Mouse (Mus musculus) lung, postnatal 14 days (tissue): ENCODE measurements around the gene Fam98b.

ENCODE experiments used
- DNase-seq: peaks from one replicate; pipeline ENCODE4 v3.0.0; 2021

Fam98b gene

DNA sequence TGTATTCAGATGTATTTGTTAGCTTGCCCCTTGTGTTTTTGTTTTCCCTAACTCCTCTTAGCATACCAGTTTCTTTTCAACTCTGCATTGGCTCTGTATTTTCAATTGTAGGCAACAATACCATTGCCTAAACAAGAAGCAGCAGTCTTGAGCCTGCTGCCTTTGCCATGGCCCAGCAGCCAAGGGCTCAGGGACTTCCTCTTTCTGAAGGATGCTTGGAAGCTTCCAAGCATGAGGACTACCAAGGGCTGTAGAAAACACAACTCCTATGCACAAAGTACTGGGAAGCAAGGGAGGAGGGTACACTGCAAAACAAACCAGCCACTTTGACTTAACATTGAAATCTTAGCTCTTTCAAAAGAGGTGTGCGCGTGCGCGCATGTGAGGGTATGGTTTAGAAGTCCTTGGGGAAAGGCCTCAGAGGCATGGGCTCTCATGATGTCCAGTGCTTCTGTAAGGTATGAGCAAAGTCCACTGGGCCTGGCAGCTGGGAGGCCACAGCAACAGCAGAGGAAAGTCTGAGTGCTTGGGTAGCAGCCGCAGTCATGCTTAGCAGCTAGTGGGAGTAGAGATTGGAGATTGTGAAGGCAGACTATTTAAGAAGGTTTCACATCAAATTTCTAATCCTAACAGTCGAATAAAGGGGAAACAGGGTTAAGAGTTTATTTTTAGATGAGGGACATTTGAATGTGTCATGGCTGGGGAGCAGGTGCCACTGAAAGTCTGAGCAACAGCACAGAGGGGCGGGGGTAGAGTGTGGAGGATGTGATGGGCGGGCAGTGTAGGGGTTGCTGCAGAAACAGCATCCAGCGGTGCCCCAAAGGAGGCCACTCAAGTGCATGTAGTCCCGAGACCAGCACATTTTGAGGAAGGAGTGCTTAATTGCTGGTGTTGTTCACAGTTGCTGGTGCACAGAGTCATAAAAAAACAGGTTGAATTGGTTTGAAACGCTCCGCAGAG lies 54.1 kb downstream of the Fam98b start:
- no peak for DNase-seq

GRCm38 (mm10) chr2:117304941-117305340 lies 55.4 kb downstream of the Fam98b start:
- DNase-seq, result no peak

DNA sequence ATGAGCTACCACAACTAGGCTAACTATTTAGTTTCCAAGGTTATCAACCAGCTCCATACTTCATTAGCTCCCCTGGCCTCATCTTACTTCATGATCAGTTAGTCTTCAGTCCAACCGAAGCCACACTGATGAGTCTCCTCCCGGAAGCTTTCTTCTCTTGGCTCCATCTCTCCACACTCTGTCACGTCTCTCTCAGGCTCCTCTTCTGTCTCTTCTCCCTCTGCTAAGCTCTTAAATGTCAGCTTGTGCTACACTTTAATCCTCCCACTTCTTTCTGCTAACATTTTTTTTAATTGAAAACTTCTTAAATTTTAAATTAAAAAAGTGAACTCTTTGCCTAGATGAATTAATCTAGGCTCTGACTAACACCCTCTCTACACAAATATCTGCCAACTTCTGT lies 58.4 kb downstream of the Fam98b start:
- DNase-seq, result no peak

GRCm38 (mm10) chr2:117309046-117309445 lies 59.5 kb downstream of the Fam98b start:
- no peak for DNase-seq

DNA sequence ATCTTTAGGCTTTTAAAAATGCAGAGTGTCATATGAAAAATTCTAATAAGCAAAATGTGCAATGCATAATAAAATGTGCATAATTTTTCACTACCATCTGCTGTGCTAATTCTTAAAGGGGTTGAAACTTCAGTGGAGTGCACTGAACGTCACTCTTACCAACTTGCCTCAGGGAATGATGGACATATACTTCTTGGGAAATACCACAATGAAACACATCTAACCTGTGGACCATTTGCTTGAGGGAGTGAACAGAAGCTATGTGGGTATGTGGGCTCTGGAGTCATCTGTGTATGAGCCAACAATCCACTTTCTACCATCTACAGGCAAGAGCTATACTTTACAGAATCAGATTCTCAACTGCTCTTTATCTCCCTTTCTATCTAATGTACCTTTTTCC lies 61.8 kb downstream of the Fam98b start:
- DNase-seq, result no peak

DNA sequence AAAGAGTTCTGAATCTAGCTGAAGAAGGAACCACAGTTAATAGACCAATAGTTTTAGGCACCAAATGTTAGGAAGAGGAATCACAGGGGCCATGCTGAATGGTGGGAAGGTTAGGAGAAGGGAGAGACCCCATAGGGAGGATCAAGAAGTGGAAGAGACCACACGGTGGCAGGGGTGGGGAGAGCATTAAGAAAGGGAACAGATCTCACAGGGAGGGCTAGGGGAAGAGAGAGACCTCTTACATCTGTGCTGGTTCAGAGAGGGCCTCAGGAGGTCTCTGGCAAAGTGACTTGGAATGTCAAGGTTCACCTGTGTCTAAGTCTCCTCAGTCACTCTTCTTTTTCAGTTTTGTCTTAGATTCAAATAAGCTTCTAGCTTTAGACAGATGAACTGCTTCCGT lies 62.5 kb downstream of the Fam98b start:
- DNase-seq, result no peak

DNA sequence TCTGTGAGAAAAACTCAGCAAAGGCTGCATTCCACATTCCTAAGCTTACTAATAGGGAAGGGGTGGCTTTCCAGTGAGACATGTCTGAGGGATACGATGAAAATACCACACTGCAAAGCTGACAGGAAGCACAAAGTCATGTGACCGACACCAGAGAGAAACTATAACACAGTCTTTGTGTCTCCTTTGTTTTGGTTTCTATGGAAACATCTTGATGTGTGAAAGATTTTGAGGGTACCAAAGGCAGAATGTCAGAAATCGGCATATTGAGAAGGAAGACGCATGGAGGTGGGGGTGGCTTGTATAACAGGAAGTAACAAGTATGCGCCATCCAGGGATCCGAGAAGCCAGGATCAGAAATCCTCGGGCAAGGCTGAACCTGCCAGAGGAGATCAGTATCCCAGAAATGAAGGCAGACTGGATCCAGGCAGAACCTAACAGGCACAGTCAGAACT lies 62.9 kb downstream of the Fam98b start:
- DNase-seq, result no peak

DNA sequence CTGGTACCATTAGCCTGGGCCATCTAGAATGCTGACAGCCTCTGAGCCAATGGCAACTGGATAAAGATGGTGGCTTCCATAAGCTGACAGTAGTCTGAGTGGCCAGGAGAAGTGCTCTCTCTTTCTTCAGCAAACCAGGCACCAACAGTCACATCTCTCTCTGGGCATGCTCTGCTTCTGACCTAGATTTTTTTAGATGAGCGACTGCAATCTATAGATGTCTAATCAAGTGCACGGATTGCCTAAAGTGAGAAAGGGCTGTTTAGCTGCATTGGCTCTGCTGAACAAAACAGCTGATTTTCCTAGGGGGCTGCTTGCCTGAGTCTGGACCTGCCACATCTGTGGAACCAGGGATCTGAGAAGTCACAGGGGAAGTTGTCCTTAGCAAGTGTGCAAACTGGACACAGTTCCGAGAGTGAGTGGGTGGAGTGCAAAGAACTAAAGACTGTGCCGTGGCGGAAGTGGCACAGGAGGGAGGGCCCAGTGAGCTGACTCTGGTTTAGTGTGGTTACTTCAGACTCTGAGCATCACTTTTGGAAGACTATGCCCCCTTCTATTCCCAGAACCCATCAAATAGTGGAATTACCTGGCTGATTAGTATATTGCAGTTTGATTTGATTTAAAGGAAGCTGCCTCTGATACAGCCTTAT lies 64.2 kb downstream of the Fam98b start:
- no peak for DNase-seq

DNA sequence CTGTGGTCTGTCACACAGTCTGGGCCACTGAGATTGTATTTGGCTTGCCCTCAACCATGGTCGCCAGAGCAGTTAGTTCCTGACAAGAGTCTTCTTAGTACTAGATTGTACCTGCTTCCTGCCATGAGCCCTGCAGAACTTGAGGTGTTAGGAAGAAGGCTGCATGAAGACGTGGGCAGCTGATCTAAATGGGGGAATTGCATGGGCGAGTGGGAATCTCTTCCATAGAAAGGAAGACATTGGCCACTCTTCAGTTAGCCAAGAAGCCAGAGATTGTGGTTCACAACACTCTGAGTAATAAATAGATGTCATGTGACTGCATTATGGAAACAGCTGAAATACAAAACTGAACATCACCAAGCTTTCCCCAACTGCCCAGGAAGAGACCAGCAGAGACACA lies 69.5 kb downstream of the Fam98b start:
- no peak for DNase-seq
